Mouse (Mus musculus): ENCODE results near the gene Fhad1.
A peak's percentile ranks its signal among the peaks of the same experiment; 100 is the strongest.

Fhad1 gene

GRCm38 (mm10) chr4:141882858-141883257, 132.0 kb downstream of the Fhad1 start:
- DNase-seq (ENCODE audit: low read depth): no peak

- DNase-seq (ENCODE audit: low read depth): no peak
Observed at GRCm38 (mm10) chr4:141881950-141882349, 132.9 kb downstream of the Fhad1 start.

- no peak for DNase-seq (ENCODE audit: low read depth)
Observed at GRCm38 (mm10) chr4:141881289-141881914, 133.5 kb downstream of the Fhad1 start.

- no peak for DNase-seq (ENCODE audit: low read depth)
Observed at GRCm38 (mm10) chr4:141879875-141880274, 135.0 kb downstream of the Fhad1 start.

- no peak for DNase-seq (ENCODE audit: low read depth)
Observed at GRCm38 (mm10) chr4:141879074-141879473, 135.8 kb downstream of the Fhad1 start.

GRCm38 (mm10) chr4:141878621-141879020, 136.3 kb downstream of the Fhad1 start:
- no peak for DNase-seq (ENCODE audit: low read depth)

- no peak for DNase-seq (ENCODE audit: low read depth)
Observed at GRCm38 (mm10) chr4:141875481-141876108, 139.3 kb downstream of the Fhad1 start.

- peak; percentile 76 for DNase-seq (ENCODE audit: low read depth)
Observed at GRCm38 (mm10) chr4:141874601-141875460, 140.1 kb downstream of the Fhad1 start, which contains the start of gene Efhd2. Efhd2 (minus strand) TSS chr4:141874920.

- DNase-seq (ENCODE audit: low read depth): peak; percentile 26
Observed at GRCm38 (mm10) chr4:141874111-141874600, 140.7 kb downstream of the Fhad1 start.

- no peak for DNase-seq (ENCODE audit: low read depth)
Observed at GRCm38 (mm10) chr4:141872977-141873376, 141.9 kb downstream of the Fhad1 start.

GRCm38 (mm10) chr4:141871909-141872308, 143.0 kb downstream of the Fhad1 start:
- DNase-seq (ENCODE audit: low read depth): no peak

GRCm38 (mm10) chr4:141871333-141871725, 143.6 kb downstream of the Fhad1 start:
- DNase-seq (ENCODE audit: low read depth): no peak

GRCm38 (mm10) chr4:141870666-141871332, 144.1 kb downstream of the Fhad1 start:
- no peak for DNase-seq (ENCODE audit: low read depth)

- DNase-seq (ENCODE audit: low read depth): no peak
Observed at GRCm38 (mm10) chr4:141869436-141870215, 145.3 kb downstream of the Fhad1 start.

GRCm38 (mm10) chr4:141868051-141868450, 146.8 kb downstream of the Fhad1 start:
- no peak for DNase-seq (ENCODE audit: low read depth)

GRCm38 (mm10) chr4:141867498-141867897, 147.4 kb downstream of the Fhad1 start:
- DNase-seq (ENCODE audit: low read depth): no peak

GRCm38 (mm10) chr4:141866933-141867490, 147.9 kb downstream of the Fhad1 start:
- DNase-seq (ENCODE audit: low read depth): no peak

GRCm38 (mm10) chr4:141865600-141865999, 149.3 kb downstream of the Fhad1 start:
- no peak for DNase-seq (ENCODE audit: low read depth)

- no peak for DNase-seq (ENCODE audit: low read depth)
Observed at GRCm38 (mm10) chr4:141865006-141865405, 149.9 kb downstream of the Fhad1 start.

GRCm38 (mm10) chr4:141864506-141864905, 150.4 kb downstream of the Fhad1 start:
- DNase-seq (ENCODE audit: low read depth): no peak

- DNase-seq (ENCODE audit: low read depth): no peak
Observed at GRCm38 (mm10) chr4:141863726-141864280, 151.1 kb downstream of the Fhad1 start.
